29 mouse cellular contexts compared by ENCODE assay signal in the genomic region with DNA sequence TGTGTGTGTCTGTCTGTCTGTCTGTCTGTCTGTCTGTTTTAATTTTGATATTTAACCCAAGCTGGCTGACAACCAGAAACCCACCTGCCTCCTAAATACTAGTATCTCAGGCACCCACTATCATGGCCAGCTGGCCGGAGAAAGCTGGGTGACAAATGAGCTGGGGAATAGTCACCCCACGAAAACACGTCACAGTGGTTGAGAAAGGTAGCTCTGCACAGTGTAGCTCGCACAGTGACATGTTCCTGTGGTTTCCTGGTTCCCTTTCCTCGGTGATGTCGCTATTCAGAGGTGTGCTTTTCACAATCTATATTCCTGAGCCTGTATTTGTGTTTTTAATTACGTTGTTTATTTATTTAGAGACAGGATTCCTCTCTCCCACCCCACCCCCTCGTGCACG.
"Had no signal": no experiment of that assay in that cellular context is flagged by ENCODE, and none has a peak within 500 bp of the region (broad histone marks: within the 10 kb centered on the region; RNA-seq: fewer than 3 reads in every experiment).

No protein-coding gene starts in this region.

- ATAC-seq: forebrain, embryonic 13.5 days; forebrain, embryonic 14.5 days; forebrain, embryonic 15.5 days; forebrain, embryonic 16.5 days; forebrain, postnatal 0 days had no signal

- H3K9me3 ChIP-seq: embryonic facial prominence, embryonic 10.5 days; embryonic facial prominence, embryonic 12.5 days; embryonic facial prominence, embryonic 13.5 days; embryonic facial prominence, embryonic 15.5 days; forebrain, embryonic 10.5 days; forebrain, embryonic 12.5 days; forebrain, embryonic 13.5 days; forebrain, embryonic 15.5 days had no signal

- H3K4me1 ChIP-seq: embryonic facial prominence, embryonic 15.5 days had no signal

- H3K27ac ChIP-seq: embryonic facial prominence, embryonic 10.5 days; embryonic facial prominence, embryonic 12.5 days; embryonic facial prominence, embryonic 13.5 days; embryonic facial prominence, embryonic 15.5 days; forebrain, embryonic 12.5 days; forebrain, embryonic 13.5 days; forebrain, embryonic 15.5 days; gastrocnemius, adult 2 months; heart, adult 2 months had no signal

- DNase-seq: cerebellum, adult 2 months; cerebellum, adult 8-10 months; cerebellum, adult 9-10 months; cerebellum, adult 9-11 months; cerebellum, postnatal 10 days; cerebellum, postnatal 14 days; cerebellum, postnatal 25 days; cerebellum, postnatal 36 days; embryo, embryonic 11 days; forebrain, postnatal 0 days; gastrocnemius, adult 2 months; gastrocnemius, postnatal 10 days; gastrocnemius, postnatal 14 days; gastrocnemius, postnatal 25 days; gastrocnemius, postnatal 36 days; heart, adult 11 months; heart, adult 18-20 months; heart, adult 2 months had no signal

- H3K9ac ChIP-seq: embryonic facial prominence, embryonic 12.5 days; embryonic facial prominence, embryonic 13.5 days; embryonic facial prominence, embryonic 15.5 days; forebrain, embryonic 12.5 days; forebrain, embryonic 13.5 days; forebrain, embryonic 15.5 days; forebrain, postnatal 0 days had no signal

- H3K4me2 ChIP-seq: embryonic facial prominence, embryonic 12.5 days; embryonic facial prominence, embryonic 13.5 days; embryonic facial prominence, embryonic 15.5 days; forebrain, embryonic 12.5 days; forebrain, embryonic 13.5 days; forebrain, embryonic 15.5 days had no signal

- H3K36me3 ChIP-seq: embryonic facial prominence, embryonic 10.5 days; embryonic facial prominence, embryonic 12.5 days; embryonic facial prominence, embryonic 13.5 days; embryonic facial prominence, embryonic 15.5 days; forebrain, embryonic 10.5 days; forebrain, embryonic 12.5 days; forebrain, embryonic 15.5 days had no signal

- H3K4me3 ChIP-seq: embryonic facial prominence, embryonic 10.5 days; embryonic facial prominence, embryonic 12.5 days; embryonic facial prominence, embryonic 13.5 days; embryonic facial prominence, embryonic 15.5 days; erythroblast, embryonic 14.5 days; forebrain, embryonic 10.5 days; forebrain, embryonic 12.5 days; forebrain, embryonic 13.5 days; forebrain, embryonic 15.5 days; gastrocnemius, adult 2 months; heart, adult 2 months had no signal

- H3K27me3 ChIP-seq: forebrain, embryonic 15.5 days had no signal
